Mouse (Mus musculus) liver, embryonic 12.5 days (tissue): ENCODE results near the gene Cplx3. TPM values are rescaled to one million over a fixed set of nuclear protein-coding genes. Genes with fewer than 3 reads are reported as not detected.

Experiments used
- ATAC-seq: fragments of 200-750 bp; cut with Nextera tagmentation; 2 replicates; pipeline ENCODE4 v1.8.0; 2017; ENCODE audit warnings: moderate number of reproducible peaks, mild to moderate bottlenecking, moderate library complexity
- H3K27ac ChIP-seq: fragments of 300-500 bp; sonication (generic); 2 replicates; pipeline ENCODE4 v1.5.1; 2016; ENCODE audit warnings: mild to moderate bottlenecking
- H3K27me3 ChIP-seq: fragments of 300-500 bp; sonication (generic); replicated peaks from 2 replicates; pipeline ENCODE4 v1.6.1; 2016; ENCODE audit warnings: mild to moderate bottlenecking, moderate library complexity
- H3K36me3 ChIP-seq: fragments of 300-500 bp; sonication (generic); 2 replicates; pipeline ENCODE4 v1.6.1; 2016; ENCODE audit warnings: mild to moderate bottlenecking, moderate library complexity
- H3K4me1 ChIP-seq: fragments of 300-500 bp; sonication (generic); 2 replicates; pipeline ENCODE4 v1.6.1; 2016
- H3K4me2 ChIP-seq: fragments of 300-500 bp; sonication (generic); 2 replicates; pipeline ENCODE4 v1.6.1; 2016; ENCODE audit warnings: mild to moderate bottlenecking, moderate library complexity
- H3K4me3 ChIP-seq: fragments of 300-500 bp; sonication (generic); 2 replicates; pipeline ENCODE4 v1.5.1; 2016; ENCODE audit warnings: mild to moderate bottlenecking, moderate library complexity
- H3K9ac ChIP-seq: fragments of 300-500 bp; sonication (generic); 2 replicates; pipeline ENCODE4 v1.6.1; 2016; ENCODE audit warnings: mild to moderate bottlenecking, moderate library complexity
- H3K9me3 ChIP-seq: fragments of 300-500 bp; sonication (generic); replicated peaks from 2 replicates; pipeline ENCODE4 v1.6.1; 2016; ENCODE audit warnings: mild to moderate bottlenecking, moderate library complexity
- WGBS: fragments of 180-500 bp; shearing (Covaris S2); methylation state at CpG from one replicate; pipeline ENCODE4 v1.1.7; 2016; ENCODE audit not compliant: insufficient replicate concordance; 5-methylcytosine and 5-hydroxymethylcytosine counted together
- polyA plus RNA-seq: library from polyadenylated mRNA; unstranded; fragments of >200 nt; fragmentation: Nextera tagmentation; extraction: Ambion mirVana; gene quantifications from 2 replicates; pipeline ENCODE4 v1.2.1, GENCODE M21; 2016

Gene Cplx3
- polyA plus RNA-seq, 1 experiment from 2014 or later, result not detected

- H3K4me2 ChIP-seq, result no peak overlapping the region
- H3K9ac ChIP-seq, result no peak overlapping the region
- H3K9me3 ChIP-seq, result no peaks in the 10 kb centered on the region
- H3K36me3 ChIP-seq, result no peaks in the 10 kb centered on the region
- WGBS, result 66% methylated on average over 4 of the region's 4 CpGs
- no peak overlapping the region for H3K27ac ChIP-seq
- no peak for ATAC-seq
- H3K27me3 ChIP-seq, result peaks cover 49% of the 10 kb centered on the region
- no peak overlapping the region for H3K4me3 ChIP-seq
- H3K4me1 ChIP-seq, result peaks cover 7% of the 10 kb centered on the region
Observed at GRCm38 (mm10) chr9:57614786-57615185, 8.7 kb upstream of the Cplx3 start.

GRCm38 (mm10) chr9:57613975-57614374, 7.9 kb upstream of the Cplx3 start:
- Histone ChIP-seq H3K4me1 (peaks cover 7% of the 10 kb centered on the region), H3K4me3 (no peak overlapping the region), H3K9me3 (no peaks in the 10 kb centered on the region), H3K9ac (no peak overlapping the region), H3K27ac (no peak overlapping the region), H3K36me3 (no peaks in the 10 kb centered on the region), H3K27me3 (peaks cover 55% of the 10 kb centered on the region), H3K4me2 (no peak overlapping the region)
- no peak for ATAC-seq
- WGBS, result 53% methylated on average over 7 of the region's 7 CpGs

DNA sequence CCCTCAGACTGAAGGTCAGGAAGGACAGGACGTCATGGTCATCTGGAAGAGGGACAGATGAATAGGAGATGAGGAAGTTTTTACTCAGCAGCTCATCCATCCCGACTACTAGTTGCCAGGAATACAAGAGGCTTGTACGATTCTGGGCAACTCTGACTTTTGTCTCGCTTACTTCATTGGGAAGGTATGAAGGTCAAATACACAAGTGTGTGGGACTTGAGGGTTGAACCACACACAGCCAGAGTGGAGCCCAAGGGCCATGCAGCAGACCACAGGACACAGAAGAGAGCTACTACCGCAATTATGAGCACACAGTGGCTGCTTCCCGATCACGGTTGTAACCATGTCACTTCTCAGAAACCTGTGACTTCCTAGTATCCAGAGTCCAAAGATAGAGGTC, 6.5 kb upstream of the Cplx3 start:
- Histone ChIP-seq H3K4me1 (peaks cover 7% of the 10 kb centered on the region), H3K9me3 (no peaks in the 10 kb centered on the region), H3K4me2 (no peak overlapping the region), H3K4me3 (no peak overlapping the region), H3K36me3 (no peaks in the 10 kb centered on the region), H3K27me3 (peaks cover 67% of the 10 kb centered on the region), H3K9ac (no peak overlapping the region), H3K27ac (no peak overlapping the region)
- ATAC-seq, result no peak
- 57% methylated on average over 7 of the region's 7 CpGs for WGBS

DNA sequence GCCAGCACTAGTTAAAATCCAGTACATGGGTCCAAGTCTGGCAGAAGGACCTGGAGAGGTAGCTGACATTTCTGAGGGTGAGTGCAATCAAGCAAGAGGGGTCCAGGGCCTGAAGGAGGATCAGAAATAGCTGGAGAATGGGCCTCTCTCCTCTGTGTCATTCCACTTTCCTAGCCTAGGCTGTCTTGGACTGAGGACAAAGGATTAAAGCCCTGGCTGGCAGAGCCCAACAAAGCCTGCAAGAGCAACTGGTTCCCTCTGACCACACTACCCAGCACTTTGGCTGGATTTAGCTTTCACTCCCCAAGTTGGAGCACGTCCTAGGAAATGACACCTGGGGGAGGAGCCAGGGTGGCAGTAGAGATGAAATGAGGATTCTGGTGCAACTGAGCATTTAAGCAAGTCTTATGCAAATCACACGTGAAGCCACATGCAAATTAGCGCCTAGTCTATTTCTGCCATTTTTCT, 4.3 kb upstream of the Cplx3 start:
- no peak overlapping the region for H3K4me3 ChIP-seq
- no peak for ATAC-seq
- H3K4me2 ChIP-seq, result no peak overlapping the region
- H3K27ac ChIP-seq, result no peak overlapping the region
- WGBS, result 37% methylated on average over 3 of the region's 3 CpGs
- H3K4me1 ChIP-seq, result peaks cover 4% of the 10 kb centered on the region
- no peak overlapping the region for H3K9ac ChIP-seq
- H3K27me3 ChIP-seq, result peaks cover 82% of the 10 kb centered on the region
- no peaks in the 10 kb centered on the region for H3K36me3 ChIP-seq
- H3K9me3 ChIP-seq, result no peaks in the 10 kb centered on the region

DNA sequence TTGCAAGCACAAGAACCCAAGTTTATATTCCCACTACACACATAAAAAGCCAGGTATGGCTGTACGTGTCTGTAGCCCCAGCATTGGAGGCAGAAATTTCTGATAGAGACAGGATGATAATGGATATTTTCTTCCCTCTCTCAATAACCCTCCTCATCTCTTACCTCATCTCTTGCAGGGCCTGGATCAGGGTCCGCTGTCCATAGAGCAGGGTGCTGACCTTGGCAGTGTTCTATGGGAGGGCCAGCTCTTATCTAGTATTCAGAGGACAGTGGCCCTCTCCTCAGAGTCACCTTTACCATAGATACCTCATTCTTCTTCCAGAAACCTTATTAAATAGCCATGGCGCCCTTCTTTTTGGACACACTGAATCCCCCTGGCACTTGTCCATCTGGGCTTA, 3.7 kb upstream of the Cplx3 start:
- peaks cover 88% of the 10 kb centered on the region for H3K27me3 ChIP-seq
- ATAC-seq, result no peak
- 41% methylated on average over 3 of the region's 3 CpGs for WGBS

GRCm38 (mm10) chr9:57605503-57605902, 578 bp downstream of the Cplx3 start:
- no peaks in the 10 kb centered on the region for H3K36me3 ChIP-seq
- H3K27ac ChIP-seq, result no peak overlapping the region
- H3K27me3 ChIP-seq, result peaks cover 87% of the 10 kb centered on the region
- H3K4me2 ChIP-seq, result no peak overlapping the region
- no peaks in the 10 kb centered on the region for H3K9me3 ChIP-seq
- WGBS, result 21% methylated on average over 9 of the region's 9 CpGs
- no peak overlapping the region for H3K9ac ChIP-seq
- ATAC-seq, result no peak
- peaks cover 11% of the 10 kb centered on the region for H3K4me1 ChIP-seq
- no peak overlapping the region for H3K4me3 ChIP-seq

More for the DNA sequence above, 3.7 kb upstream of the Cplx3 start:
- no peak overlapping the region for H3K27ac ChIP-seq
- H3K9ac ChIP-seq, result no peak overlapping the region
- H3K36me3 ChIP-seq, result no peaks in the 10 kb centered on the region
- no peak overlapping the region for H3K4me2 ChIP-seq
- no peaks in the 10 kb centered on the region for H3K9me3 ChIP-seq
- H3K4me3 ChIP-seq, result no peak overlapping the region
- no peaks in the 10 kb centered on the region for H3K4me1 ChIP-seq

DNA sequence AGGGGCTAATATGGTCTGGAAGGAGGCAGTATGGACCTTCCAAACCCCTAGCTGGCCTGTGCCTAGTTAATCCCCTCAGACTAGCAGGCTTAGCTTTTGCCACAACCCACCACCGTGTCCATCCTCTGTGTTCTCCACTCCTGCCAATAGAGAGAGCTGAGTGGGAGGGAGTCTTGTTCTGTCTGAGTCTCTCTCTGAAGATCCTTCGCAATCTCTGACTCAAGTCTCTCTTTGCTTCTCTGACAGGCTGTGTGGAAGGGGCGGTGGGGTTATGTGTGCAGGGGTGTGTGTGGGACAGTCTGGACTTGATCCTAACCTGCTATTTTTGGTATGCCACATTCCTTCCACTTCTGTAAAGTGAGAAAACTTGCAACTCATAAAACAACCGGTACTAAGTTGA, 1.2 kb downstream of the Cplx3 start:
- Histone ChIP-seq H3K27ac (no peak overlapping the region), H3K27me3 (peaks cover 80% of the 10 kb centered on the region), H3K4me1 (peaks cover 17% of the 10 kb centered on the region), H3K4me3 (no peak overlapping the region), H3K9ac (no peak overlapping the region), H3K4me2 (no peak overlapping the region), H3K9me3 (no peaks in the 10 kb centered on the region), H3K36me3 (no peaks in the 10 kb centered on the region)
- no peak for ATAC-seq
- WGBS, result 65% methylated on average over 4 of the region's 4 CpGs

- peaks cover 66% of the 10 kb centered on the region for H3K27me3 ChIP-seq
- no peak overlapping the region for H3K4me3 ChIP-seq
- WGBS, result 49% methylated on average over 8 of the region's 8 CpGs
- H3K4me1 ChIP-seq, result peaks cover 27% of the 10 kb centered on the region
- no peak overlapping the region for H3K4me2 ChIP-seq
- H3K36me3 ChIP-seq, result no peaks in the 10 kb centered on the region
- H3K9me3 ChIP-seq, result no peaks in the 10 kb centered on the region
- no peak overlapping the region for H3K27ac ChIP-seq
- ATAC-seq, result no peak
- H3K9ac ChIP-seq, result no peak overlapping the region
Observed at GRCm38 (mm10) chr9:57602098-57602497, 4.0 kb downstream of the Cplx3 start.

GRCm38 (mm10) chr9:57601353-57601706, 4.8 kb downstream of the Cplx3 start:
- Histone ChIP-seq H3K4me2 (no peak overlapping the region), H3K27ac (no peak overlapping the region), H3K9me3 (no peaks in the 10 kb centered on the region), H3K27me3 (peaks cover 59% of the 10 kb centered on the region), H3K36me3 (no peaks in the 10 kb centered on the region), H3K9ac (no peak overlapping the region), H3K4me1 (peaks cover 27% of the 10 kb centered on the region), H3K4me3 (no peak overlapping the region)
- WGBS, result 67% methylated on average over 2 of the region's 2 CpGs
- ATAC-seq, result no peak

- peak overlapping the region; percentile 25 for H3K4me2 ChIP-seq
- peaks cover 53% of the 10 kb centered on the region for H3K27me3 ChIP-seq
Observed at GRCm38 (mm10) chr9:57600620-57601352, 5.3 kb downstream of the Cplx3 start.

GRCm38 (mm10) chr9:57598851-57599563, 7.1 kb downstream of the Cplx3 start:
- no peak for ATAC-seq
- Histone ChIP-seq H3K36me3 (peaks cover 14% of the 10 kb centered on the region), H3K27ac (no peak overlapping the region), H3K27me3 (peaks cover 36% of the 10 kb centered on the region), H3K4me2 (no peak overlapping the region), H3K4me1 (peaks cover 32% of the 10 kb centered on the region), H3K9me3 (no peaks in the 10 kb centered on the region), H3K4me3 (no peak overlapping the region), H3K9ac (no peak overlapping the region)
- 63% methylated on average over 8 of the region's 8 CpGs for WGBS

More at GRCm38 (mm10) chr9:57600620-57601352, 5.3 kb downstream of the Cplx3 start:
- WGBS, result 6% methylated on average over 3 of the region's 3 CpGs
- Histone ChIP-seq H3K4me3 (no peak overlapping the region), H3K9me3 (no peaks in the 10 kb centered on the region), H3K27ac (no peak overlapping the region), H3K36me3 (no peaks in the 10 kb centered on the region), H3K4me1 (peaks cover 27% of the 10 kb centered on the region), H3K9ac (no peak overlapping the region)
- peak; percentile 61 for ATAC-seq

GRCm38 (mm10) chr9:57597929-57598382, 8.1 kb downstream of the Cplx3 start:
- 29% methylated on average over 4 of the region's 4 CpGs for WGBS
- Histone ChIP-seq H3K4me1 (peaks cover 37% of the 10 kb centered on the region), H3K4me2 (no peak overlapping the region), H3K27ac (no peak overlapping the region), H3K9me3 (no peaks in the 10 kb centered on the region), H3K27me3 (peaks cover 26% of the 10 kb centered on the region; the same call in 1 of the 2 replicates), H3K36me3 (peaks cover 25% of the 10 kb centered on the region), H3K4me3 (no peak overlapping the region), H3K9ac (no peak overlapping the region)
- ATAC-seq, result no peak
